Comparison of ENCODE assay signal across 12 mouse cellular contexts in genomic region chr11:20230286-20230685, GRCm38 (mm10). TPM values are rescaled to one million over a fixed set of nuclear protein-coding genes. Genes with fewer than 3 reads are reported as not detected.
DNase-seq lines count a peak whose midpoint lies in the region; ATAC-seq and TF ChIP-seq lines count a peak whose summit lies in the region.
"Had no signal": no experiment of that assay in that cellular context is flagged by ENCODE, and none has a peak within 500 bp of the region (broad histone marks: within the 10 kb centered on the region; RNA-seq: fewer than 3 reads in every experiment).

No protein-coding gene starts in this region.

- TF ChIP-seq EP300 in lung, postnatal 0 days (IDR thresholded peaks at IDR 0.05), result no peak

- no peak for TF ChIP-seq POLR2A in bone marrow macrophage, adult 2 months (IDR thresholded peaks at IDR 0.05; ENCODE audit: borderline replicate concordance, low read depth, low read length)

- TF ChIP-seq CTCF in lung, postnatal 0 days (IDR thresholded peaks at IDR 0.05), result no peak
- TF ChIP-seq CTCF in bone marrow macrophage, adult 2 months (IDR thresholded peaks at IDR 0.05; ENCODE audit: low read depth, low read length), result no peak

- no peak for DNase-seq in heart, postnatal 4 days
- no peak for DNase-seq in lung, postnatal 0 days (ENCODE audit: low spot score)
- DNase-seq in lung, postnatal 36 days, result no peak
- DNase-seq: kidney, adult 8-10 months; right cerebral cortex, postnatal 14 days; thymus, adult 2 months had no signal

- WGBS in heart, embryonic 12.5 days, result 63% methylated on average over 1 of the region's 1 CpGs
- 72% methylated on average over 1 of the region's 1 CpGs for WGBS in lung, postnatal 0 days
- WGBS in stomach, embryonic 16.5 days, result 85% methylated on average over 1 of the region's 1 CpGs
- WGBS in forebrain, embryonic 13.5 days, result 98% methylated on average over 1 of the region's 1 CpGs

- no peak overlapping the region for H3K4me2 ChIP-seq in heart, embryonic 12.5 days
- no peak overlapping the region for H3K4me2 ChIP-seq in lung, postnatal 0 days (replicated peaks; ENCODE audit: low read depth, low read length)
- H3K4me2 ChIP-seq in stomach, embryonic 16.5 days (ENCODE audit: low read depth, low read length), result no peak overlapping the region
- no peak overlapping the region for H3K4me2 ChIP-seq in forebrain, embryonic 13.5 days
- H3K4me2 ChIP-seq: forebrain, embryonic 12.5 days had no signal

- H3K4me3 ChIP-seq in heart, embryonic 12.5 days, result no peak overlapping the region
- H3K4me3 ChIP-seq in lung, postnatal 0 days (ENCODE audit: low read depth, low read length), result no peak overlapping the region
- H3K4me3 ChIP-seq in bone marrow macrophage, adult 2 months (ENCODE audit: insufficient read depth, low read length), result no peak overlapping the region
- H3K4me3 ChIP-seq in stomach, embryonic 16.5 days (replicated peaks; ENCODE audit: low read length), result no peak overlapping the region
- H3K4me3 ChIP-seq in forebrain, embryonic 13.5 days, result no peak overlapping the region
- H3K4me3 ChIP-seq: forebrain, embryonic 12.5 days had no signal

- no peak overlapping the region for H3K9ac ChIP-seq in heart, embryonic 12.5 days
- no peak overlapping the region for H3K9ac ChIP-seq in lung, postnatal 0 days (replicated peaks; ENCODE audit: low read depth)
- H3K9ac ChIP-seq in stomach, embryonic 16.5 days (ENCODE audit: low read length), result no peak overlapping the region
- H3K9ac ChIP-seq in forebrain, embryonic 13.5 days, result no peak overlapping the region
- H3K9ac ChIP-seq: forebrain, embryonic 12.5 days had no signal

- peaks cover 81% of the 10 kb centered on the region for H3K36me3 ChIP-seq in heart, embryonic 12.5 days
- peaks cover 19% of the 10 kb centered on the region for H3K36me3 ChIP-seq in lung, postnatal 0 days (ENCODE audit: insufficient read depth, low read length)
- peaks cover 29% of the 10 kb centered on the region for H3K36me3 ChIP-seq in stomach, embryonic 16.5 days (ENCODE audit: control insufficient read depth, insufficient read depth, low read length)
- peaks cover 88% of the 10 kb centered on the region for H3K36me3 ChIP-seq in forebrain, embryonic 13.5 days (ENCODE audit: poor library complexity, severe bottlenecking)

- H3K9me3 ChIP-seq in heart, embryonic 12.5 days (replicated peaks), result no peaks in the 10 kb centered on the region
- H3K9me3 ChIP-seq in lung, postnatal 0 days (ENCODE audit: low read length), result no peaks in the 10 kb centered on the region
- no peaks in the 10 kb centered on the region for H3K9me3 ChIP-seq in stomach, embryonic 16.5 days (replicated peaks; ENCODE audit: control insufficient read depth, low read length)
- H3K9me3 ChIP-seq in forebrain, embryonic 13.5 days (replicated peaks), result no peaks in the 10 kb centered on the region
- H3K9me3 ChIP-seq: forebrain, embryonic 12.5 days; G1E had no signal

- H3K27me3 ChIP-seq in heart, embryonic 12.5 days (replicated peaks), result no peaks in the 10 kb centered on the region
- no peaks in the 10 kb centered on the region for H3K27me3 ChIP-seq in lung, postnatal 0 days (replicated peaks; ENCODE audit: insufficient read depth, low read length)
- H3K27me3 ChIP-seq in stomach, embryonic 16.5 days (ENCODE audit: control insufficient read depth, insufficient read depth, low read length), result no peaks in the 10 kb centered on the region
- H3K27me3 ChIP-seq in forebrain, embryonic 13.5 days, result no peaks in the 10 kb centered on the region
- H3K27me3 ChIP-seq: forebrain, embryonic 12.5 days had no signal

- ATAC-seq in heart, embryonic 12.5 days (ENCODE audit: insufficient number of reproducible peaks, low FRiP score), result no peak
- no peak for ATAC-seq in lung, postnatal 0 days
- ATAC-seq in stomach, embryonic 16.5 days (ENCODE audit: insufficient read depth, low FRiP score), result no peak
- ATAC-seq in forebrain, embryonic 13.5 days, result no peak

- H3K4me1 ChIP-seq in heart, embryonic 12.5 days (replicated peaks), result peaks cover 15% of the 10 kb centered on the region
- no peaks in the 10 kb centered on the region for H3K4me1 ChIP-seq in lung, postnatal 0 days (ENCODE audit: insufficient read depth, low read depth, low read length)
- peaks cover 40% of the 10 kb centered on the region for H3K4me1 ChIP-seq in bone marrow macrophage, adult 2 months (ENCODE audit: control insufficient read depth, insufficient read depth, low read length)
- no peaks in the 10 kb centered on the region for H3K4me1 ChIP-seq in stomach, embryonic 16.5 days (ENCODE audit: control insufficient read depth, insufficient read depth, low read length)
- peaks cover 8% of the 10 kb centered on the region; the same call in 1 of the 2 replicates for H3K4me1 ChIP-seq in forebrain, embryonic 13.5 days

- H3K27ac ChIP-seq in heart, embryonic 12.5 days (ENCODE audit: poor library complexity, severe bottlenecking), result peak overlapping the region; percentile 85; the same call in 1 of the 2 replicates
- peak overlapping the region; percentile 57 for H3K27ac ChIP-seq in lung, postnatal 0 days (ENCODE audit: low read length)
- peak overlapping the region; percentile 94 for H3K27ac ChIP-seq in bone marrow macrophage, adult 2 months (ENCODE audit: insufficient read depth, low read depth, low read length)
- H3K27ac ChIP-seq in stomach, embryonic 16.5 days (ENCODE audit: low read length), result peak overlapping the region; percentile 73
- no peak overlapping the region for H3K27ac ChIP-seq in forebrain, embryonic 13.5 days

RNA-seq across cellular contexts. Expression of gene Cep68, which starts 18.9 kb away (rescaled TPM):
- 36.1 and 39.5 TPM in 2 replicates for polyA plus RNA-seq in heart, embryonic 12.5 days (2016; fragmentation: Nextera tagmentation; extraction: Ambion mirVana)
- total RNA-seq in heart, postnatal 4 days (2021), result 10 to 100 TPM; 44.1 to 44.2 TPM
- 12.5 and 14.7 TPM in 2 replicates for polyA plus RNA-seq in lung, postnatal 0 days (2015; fragmentation: Nextera tagmentation; extraction: Ambion mirVana)
- 10.6 and 11.3 TPM in 2 replicates for polyA plus RNA-seq in bone marrow macrophage, adult 2 months (2012; ENCODE audit: insufficient read depth, insufficient read length, missing spikeins)
- polyA plus RNA-seq in stomach, embryonic 16.5 days (2015; fragmentation: Nextera tagmentation; extraction: Ambion mirVana), result 24.7 and 25.6 TPM in 2 replicates
- polyA plus RNA-seq in forebrain, embryonic 13.5 days (2015; fragmentation: Nextera tagmentation; extraction: Ambion mirVana), result 25.0 and 30.9 TPM in 2 replicates

RNA-seq across cellular contexts. Expression of gene Rab1a, which starts 29.1 kb away (rescaled TPM):
- polyA plus RNA-seq in heart, embryonic 12.5 days (2016; fragmentation: Nextera tagmentation; extraction: Ambion mirVana), result 233 and 237 TPM in 2 replicates
- total RNA-seq in heart, postnatal 4 days (2021), result 100 to 1,000 TPM; 178 to 180 TPM
- 244 and 267 TPM in 2 replicates for polyA plus RNA-seq in lung, postnatal 0 days (2015; fragmentation: Nextera tagmentation; extraction: Ambion mirVana)
- 272 and 290 TPM in 2 replicates for polyA plus RNA-seq in bone marrow macrophage, adult 2 months (2012; ENCODE audit: insufficient read depth, insufficient read length, missing spikeins)
- 300 and 317 TPM in 2 replicates for polyA plus RNA-seq in stomach, embryonic 16.5 days (2015; fragmentation: Nextera tagmentation; extraction: Ambion mirVana)
- polyA plus RNA-seq in forebrain, embryonic 13.5 days (2015; fragmentation: Nextera tagmentation; extraction: Ambion mirVana), result 275 and 300 TPM in 2 replicates
